Mouse (Mus musculus) G1E (cell line): Measurements from ENCODE around the gene Slc25a26.

Experiments
- CTCF ChIP-seq: IDR thresholded peaks from 2 replicates; pipeline ENCODE4 v1.5.1; 2012; ENCODE audit warnings: low read depth, low read length, inconsistent platforms, mixed read lengths
- GATA1 ChIP-seq: IDR thresholded peaks from 2 replicates; pipeline ENCODE4 v1.6.1; 2012; ENCODE audit warnings: borderline replicate concordance, low read length, inconsistent platforms, mixed read lengths

GRCm38 (mm10) chr6:94646902-94647301 lies 146.8 kb downstream of the Slc25a26 start:
- no peak for TF ChIP-seq CTCF
- TF ChIP-seq GATA1: no peak
